ENCODE assay signal across 10 mouse cellular contexts in genomic region chr3:126362931-126363525, GRCm38 (mm10). TPM values are rescaled to one million over a fixed set of nuclear protein-coding genes. Genes with fewer than 3 reads are reported as not detected.
DNase-seq lines count a peak whose midpoint lies in the region; ATAC-seq and TF ChIP-seq lines count a peak whose summit lies in the region.
"Had no signal": no experiment of that assay in that cellular context is flagged by ENCODE, and none has a peak within 500 bp of the region (broad histone marks: within the 10 kb centered on the region; RNA-seq: fewer than 3 reads in every experiment).

No protein-coding gene starts in this region.

- no peak for ATAC-seq in kidney, postnatal 0 days (replicated peaks; ENCODE audit: low FRiP score, low read depth)
- ATAC-seq in hindbrain, embryonic 16.5 days = peak; percentile 7; the same call in 1 of the 2 replicates
- ATAC-seq in neural tube, embryonic 15.5 days (ENCODE audit: low FRiP score) = no peak
- ATAC-seq: activated CD4-positive, CD25-positive, alpha-beta regulatory T cell, adult 4 months had no signal

- intact Hi-C loops in gastrocnemius, postnatal 36 days (cut with DNase I) = no loop called here

- no peaks in the 10 kb centered on the region for H3K27me3 ChIP-seq in kidney, postnatal 0 days (ENCODE audit: insufficient read depth, low read length)
- H3K27me3 ChIP-seq in kidney, adult 2 months (replicated peaks; ENCODE audit: control insufficient read depth, insufficient read depth, low read length) = no peaks in the 10 kb centered on the region
- 0 out of 2 replicates have a peak, but pooled peaks cover 2% of the 10 kb centered on the region for H3K27me3 ChIP-seq in hindbrain, embryonic 16.5 days (replicated peaks; ENCODE audit: control insufficient read depth, insufficient read depth, low read length)
- peaks cover 4% of the 10 kb centered on the region for H3K27me3 ChIP-seq in neural tube, embryonic 15.5 days (replicated peaks)

- no peaks in the 10 kb centered on the region for H3K9me3 ChIP-seq in kidney, postnatal 0 days (replicated peaks; ENCODE audit: low read length)
- no peaks in the 10 kb centered on the region for H3K9me3 ChIP-seq in hindbrain, embryonic 16.5 days (ENCODE audit: control insufficient read depth, low read length)
- no peaks in the 10 kb centered on the region for H3K9me3 ChIP-seq in neural tube, embryonic 15.5 days (replicated peaks)

- peak overlapping the region; percentile 43; the same call in 1 of the 2 replicates for H3K4me3 ChIP-seq in kidney, postnatal 0 days (replicated peaks; ENCODE audit: low read depth, low read length)
- H3K4me3 ChIP-seq in kidney, adult 2 months (ENCODE audit: insufficient read depth, low read depth, low read length) = no peak overlapping the region
- peak overlapping the region; percentile 41; the same call in 1 of the 2 replicates for H3K4me3 ChIP-seq in hindbrain, embryonic 16.5 days (ENCODE audit: low read length)
- peak overlapping the region; percentile 46; the same call in 1 of the 2 replicates for H3K4me3 ChIP-seq in neural tube, embryonic 15.5 days (replicated peaks)

- no peak overlapping the region for H3K9ac ChIP-seq in kidney, postnatal 0 days (ENCODE audit: low read depth, low read length)
- no peak overlapping the region for H3K9ac ChIP-seq in hindbrain, embryonic 16.5 days (ENCODE audit: low read depth, low read length)
- H3K9ac ChIP-seq in neural tube, embryonic 15.5 days (replicated peaks) = no peak overlapping the region

- TF ChIP-seq CTCF in kidney, postnatal 0 days (IDR thresholded peaks at IDR 0.05; ENCODE audit: low read depth) = no peak
- TF ChIP-seq CTCF in kidney, adult 2 months (conservative IDR thresholded peaks at IDR 0.05; ENCODE audit: insufficient read depth, insufficient read length, low read depth, low read length) = no peak

- no peak overlapping the region for H3K27ac ChIP-seq in kidney, postnatal 0 days
- H3K27ac ChIP-seq in kidney, adult 2 months (ENCODE audit: insufficient read depth, low read depth, low read length) = no peak overlapping the region
- H3K27ac ChIP-seq in hindbrain, embryonic 16.5 days (ENCODE audit: low read depth, low read length) = no peak overlapping the region
- H3K27ac ChIP-seq in neural tube, embryonic 15.5 days (replicated peaks) = no peak overlapping the region

- peak; percentile 15 to 41 for DNase-seq in cerebellum, postnatal 10 days
- DNase-seq in cerebellum, adult 9-10 months = no peak
- DNase-seq in kidney, postnatal 0 days (ENCODE audit: low spot score) = no peak
- DNase-seq in kidney, adult 2 months = no peak
- no peak for DNase-seq in gastrocnemius, postnatal 36 days
- no peak for DNase-seq in kidney, adult 8-10 months

- no peaks in the 10 kb centered on the region for H3K36me3 ChIP-seq in kidney, postnatal 0 days (ENCODE audit: insufficient read depth, low read length)
- H3K36me3 ChIP-seq in kidney, adult 2 months (ENCODE audit: control insufficient read depth, insufficient read depth, low read length) = no peaks in the 10 kb centered on the region
- H3K36me3 ChIP-seq in hindbrain, embryonic 16.5 days (ENCODE audit: control insufficient read depth, insufficient read depth, low read length) = no peaks in the 10 kb centered on the region
- no peaks in the 10 kb centered on the region for H3K36me3 ChIP-seq in neural tube, embryonic 15.5 days

- 86% methylated on average over 11 of the region's 11 CpGs for WGBS in kidney, postnatal 0 days
- 85% methylated on average over 11 of the region's 11 CpGs for WGBS in kidney, adult 2 months
- WGBS in hindbrain, embryonic 16.5 days = 79% methylated on average over 11 of the region's 11 CpGs
- WGBS in neural tube, embryonic 15.5 days = 81% methylated on average over 11 of the region's 11 CpGs

- H3K4me1 ChIP-seq in kidney, postnatal 0 days (replicated peaks; ENCODE audit: insufficient read depth, low read length) = no peaks in the 10 kb centered on the region
- no peaks in the 10 kb centered on the region for H3K4me1 ChIP-seq in kidney, adult 2 months (ENCODE audit: control insufficient read depth, insufficient read depth, low read length)
- no peaks in the 10 kb centered on the region; the same call in 1 of the 2 replicates for H3K4me1 ChIP-seq in hindbrain, embryonic 16.5 days (ENCODE audit: control insufficient read depth, insufficient read depth, low read depth, low read length)
- peaks cover 9% of the 10 kb centered on the region; the same call in 1 of the 2 replicates for H3K4me1 ChIP-seq in neural tube, embryonic 15.5 days

- peak overlapping the region; percentile 87; the same call in 1 of the 2 replicates for H3K4me2 ChIP-seq in kidney, postnatal 0 days (ENCODE audit: low read length)
- peak overlapping the region; percentile 67 for H3K4me2 ChIP-seq in hindbrain, embryonic 16.5 days (ENCODE audit: low read length)
- H3K4me2 ChIP-seq in neural tube, embryonic 15.5 days = peak overlapping the region; percentile 91

- TF ChIP-seq POLR2A in kidney, adult 2 months (IDR thresholded peaks at IDR 0.05; ENCODE audit: low read depth, low read length) = no peak

RNA-seq across cellular contexts. Expression of gene Arsj, which starts 0.5 kb away (rescaled TPM):
- 0.79 TPM in 2 replicates for polyA plus RNA-seq in kidney, postnatal 0 days (2015; fragmentation: Nextera tagmentation; extraction: Ambion mirVana)
- 0.06 and 0.08 TPM in 2 replicates for polyA plus RNA-seq in kidney, adult 2 months (2012; rRNA removed)
- 0.53 and 0.62 TPM in 2 replicates for polyA plus RNA-seq in hindbrain, embryonic 16.5 days (2015; fragmentation: Nextera tagmentation; extraction: Ambion mirVana)
- polyA plus RNA-seq in neural tube, embryonic 15.5 days (2015; fragmentation: Nextera tagmentation; extraction: Ambion mirVana) = 0.73 and 1.1 TPM in 2 replicates
- total RNA-seq in gastrocnemius, postnatal 36 days (2021) = under 1 TPM; 0.13 to 0.32 TPM
- total RNA-seq: megakaryocyte progenitor cell, adult 5-6 weeks had no signal
- polyA plus RNA-seq: activated CD4-positive, CD25-positive, alpha-beta regulatory T cell, adult 4 months had no signal

Comparison
In these comparisons a context has a peak if more than half of its experiments do, and no peak if none do; other contexts are left out.
1. DNase-seq: peak in cerebellum, postnatal 10 days (2 of 2); none in cerebellum, adult 9-10 months (single experiment), kidney, postnatal 0 days (single experiment), kidney, adult 2 months (single experiment), gastrocnemius, postnatal 36 days (0 of 2) and kidney, adult 8-10 months (0 of 2).
2. Peak in every context shown above with its lines, with median percentiles within 50 percentile points of each other: H3K4me2 ChIP-seq.